Mouse (Mus musculus): ENCODE data around the gene Cenpa.
"Not testable (repeated sequence)": the region's sequence is repeated elsewhere in the genome, so short reads cannot be mapped to it uniquely, and the experiment has no call there.

Gene Cenpa

DNA sequence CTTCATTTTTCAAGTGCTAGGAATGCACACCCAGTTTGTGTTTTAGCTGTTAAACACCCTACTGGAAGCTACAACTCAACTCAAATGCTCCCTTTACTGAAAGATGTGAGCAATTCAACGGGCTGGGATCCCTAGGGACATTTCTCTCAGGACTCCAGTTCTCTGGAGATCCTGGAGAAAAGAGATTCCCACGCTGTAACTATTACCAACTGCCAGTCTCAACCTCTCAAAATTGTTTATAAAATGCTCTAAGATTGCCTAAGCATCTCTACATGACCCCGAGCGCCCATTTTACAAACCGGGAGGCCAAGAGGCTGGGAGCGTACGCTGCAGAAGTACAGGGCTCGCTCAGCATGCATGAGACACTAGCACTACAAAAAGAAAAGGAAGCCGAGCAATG, 19.2 kb upstream of the Cenpa start:
- no peak for DNase-seq

DNA sequence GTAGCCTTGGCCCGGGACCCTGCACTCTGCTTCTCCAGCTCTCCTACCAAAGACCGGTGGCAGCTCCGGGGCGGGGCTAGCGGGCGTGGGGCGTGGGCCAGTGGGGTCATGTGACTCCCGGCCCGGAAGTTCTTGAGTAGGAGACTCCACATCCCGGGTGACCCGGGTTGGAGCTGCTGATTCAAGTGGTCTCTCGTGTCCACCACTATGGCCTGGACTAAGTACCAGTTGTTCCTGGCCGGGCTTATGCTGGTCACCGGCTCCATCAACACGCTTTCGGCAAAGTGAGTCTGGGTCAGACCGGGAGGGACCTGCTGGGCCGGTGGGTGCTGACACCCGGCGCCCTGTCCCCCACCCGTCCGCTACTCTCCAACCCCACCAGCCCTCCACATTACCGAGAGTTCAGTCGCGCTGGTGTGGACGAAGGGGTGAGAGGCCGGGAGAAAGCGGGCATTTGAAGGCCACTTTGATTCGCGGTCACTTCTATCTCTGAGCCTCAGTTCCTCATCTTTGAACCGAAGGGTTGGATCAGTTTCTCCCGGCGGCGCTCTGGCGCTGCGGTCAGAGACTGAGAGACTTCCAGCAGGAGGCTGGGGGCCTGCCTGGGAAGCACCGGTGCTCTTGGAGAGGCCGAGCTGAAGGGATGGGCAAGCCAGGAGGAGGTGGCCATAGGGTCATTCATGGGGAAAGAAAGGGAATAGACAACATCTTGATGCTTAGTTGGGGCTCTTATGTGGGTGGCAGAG, 18.6 kb upstream of the Cenpa start, which contains the start of gene Slc35f6:
Gene Slc35f6, plus strand, starts transcription at position 119 of the 746 bp plus-strand sequence.
- DNase-seq, result peak; percentile 96 to 97

DNA sequence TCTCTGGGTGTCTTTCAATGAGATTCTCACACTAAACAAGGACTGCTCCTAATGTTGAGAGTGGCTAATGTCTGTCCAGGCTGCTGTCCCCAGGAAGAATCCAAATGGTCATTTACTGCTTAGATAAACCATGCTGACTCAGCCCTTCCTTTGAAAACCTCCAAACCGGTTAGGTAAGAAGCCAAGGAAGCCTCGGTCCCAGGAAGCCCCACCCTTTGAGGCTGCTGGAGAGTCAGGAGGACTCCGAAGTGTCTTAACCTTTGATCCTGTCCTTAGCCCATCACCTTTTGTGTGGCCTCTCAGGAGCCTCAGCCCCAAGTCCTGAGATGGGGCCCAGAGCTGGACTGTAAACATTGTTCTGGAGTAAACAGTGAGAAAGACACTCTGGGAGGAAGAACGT, 17.0 kb upstream of the Cenpa start:
- no peak for DNase-seq

DNA sequence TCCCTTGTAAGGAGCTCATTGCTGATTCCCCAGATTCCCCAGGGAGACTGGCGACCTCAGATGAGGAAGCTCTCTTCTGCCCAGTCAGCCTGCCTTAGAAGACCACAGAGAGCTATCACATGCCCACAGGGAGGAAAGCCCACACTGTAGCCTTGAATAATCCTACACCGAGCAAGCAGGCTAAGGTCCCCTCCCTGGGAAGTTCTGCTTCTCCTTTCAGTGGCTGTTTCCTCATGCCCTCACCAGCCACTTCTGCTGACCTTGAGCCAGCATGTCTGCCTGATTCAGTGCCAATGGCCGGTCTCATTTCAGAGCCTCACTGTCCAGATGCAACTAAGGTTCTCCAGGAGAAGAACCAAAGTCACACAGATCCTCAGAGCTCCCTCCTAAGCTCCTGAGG, 15.8 kb upstream of the Cenpa start:
- DNase-seq, result no peak

DNA sequence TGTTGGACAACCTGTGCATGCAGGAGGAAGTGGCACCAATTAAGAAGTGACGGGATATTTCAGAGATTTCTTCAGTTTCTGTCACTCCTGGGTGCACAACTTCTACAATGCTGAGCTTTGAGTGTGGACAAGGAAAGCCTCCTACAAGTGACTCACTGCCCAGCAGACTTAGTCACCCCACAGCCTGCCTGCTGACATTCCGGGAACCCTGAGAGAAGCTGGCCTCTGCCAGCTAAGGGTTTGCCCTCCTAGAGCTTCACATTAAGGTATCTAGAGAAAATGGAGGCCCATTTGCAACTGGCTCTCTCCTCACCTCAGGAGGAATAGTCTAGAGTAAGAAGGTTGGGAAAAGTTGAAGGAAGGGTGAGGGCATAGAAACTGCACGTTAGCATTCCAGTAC, 15.0 kb upstream of the Cenpa start:
- DNase-seq, result no peak

DNA sequence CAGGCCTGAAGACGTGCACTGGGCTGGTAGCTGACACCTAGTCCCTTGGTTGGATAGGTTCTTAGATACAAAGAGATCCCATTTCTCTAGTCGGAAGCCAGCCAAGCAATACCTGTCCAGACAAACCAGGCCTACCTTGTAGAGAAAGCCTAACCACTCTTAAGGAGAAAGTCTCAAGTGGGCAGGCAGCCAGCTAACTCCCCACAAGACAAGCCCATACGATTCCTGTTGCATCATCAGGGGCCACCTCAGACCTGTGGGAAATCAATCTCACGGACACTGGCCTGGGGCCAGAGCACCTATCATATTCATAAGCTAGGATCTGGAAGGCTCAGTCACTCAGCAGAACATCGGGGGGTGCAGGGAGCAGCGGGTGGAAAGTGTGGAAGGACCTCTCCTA, 13.3 kb upstream of the Cenpa start:
- DNase-seq, result no peak

DNA sequence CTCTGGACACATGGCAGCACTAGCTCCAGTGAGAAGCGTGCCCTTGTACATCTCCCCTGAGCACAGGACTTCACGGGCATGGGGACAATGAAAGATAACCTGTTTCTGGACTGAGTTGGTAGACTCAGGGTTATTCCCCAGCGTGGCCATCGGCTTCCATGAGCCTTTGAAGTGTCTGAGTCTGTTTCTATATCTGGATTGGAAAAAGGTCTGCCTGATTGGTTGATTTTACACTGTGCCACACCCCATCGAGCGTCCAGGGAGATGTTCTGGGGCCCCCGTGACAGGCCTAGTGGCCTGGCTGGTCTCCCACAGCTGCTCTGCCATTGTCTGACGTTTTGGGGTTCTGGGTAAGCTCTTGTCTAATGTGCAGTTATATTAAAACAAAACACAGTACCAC, 11.5 kb upstream of the Cenpa start:
- DNase-seq, result no peak

DNA sequence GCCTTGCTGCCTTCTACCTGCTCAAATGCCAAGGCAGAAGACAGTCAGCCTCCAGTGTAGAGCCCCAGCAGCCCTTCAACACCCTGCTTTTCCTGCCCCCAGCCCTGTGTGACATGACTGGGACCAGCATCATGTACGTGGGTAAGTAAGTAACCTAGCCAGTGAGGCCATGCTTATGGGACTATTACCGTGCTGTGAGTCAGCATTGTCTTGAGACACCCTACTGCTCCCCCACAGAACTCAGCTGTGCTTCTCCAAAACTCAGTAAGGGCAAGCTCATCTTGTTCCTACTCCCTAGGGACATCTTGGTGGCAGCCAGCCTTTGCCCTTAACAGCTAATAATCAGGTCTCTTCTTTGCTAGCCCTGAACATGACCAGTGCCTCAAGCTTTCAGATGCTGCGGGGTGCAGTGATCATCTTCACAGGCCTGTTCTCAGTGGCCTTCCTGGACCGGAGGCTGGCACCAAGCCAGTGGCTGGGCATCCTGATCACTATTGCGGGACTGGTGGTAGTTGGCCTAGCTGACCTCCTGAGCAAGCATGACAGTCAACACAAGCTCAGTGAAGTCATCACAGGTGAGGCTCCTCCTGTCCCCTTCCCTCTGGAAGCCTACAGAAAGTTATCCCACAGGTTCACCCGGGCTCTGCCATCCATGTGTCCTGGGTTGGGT, 10.9 kb upstream of the Cenpa start:
- DNase-seq, result no peak

DNA sequence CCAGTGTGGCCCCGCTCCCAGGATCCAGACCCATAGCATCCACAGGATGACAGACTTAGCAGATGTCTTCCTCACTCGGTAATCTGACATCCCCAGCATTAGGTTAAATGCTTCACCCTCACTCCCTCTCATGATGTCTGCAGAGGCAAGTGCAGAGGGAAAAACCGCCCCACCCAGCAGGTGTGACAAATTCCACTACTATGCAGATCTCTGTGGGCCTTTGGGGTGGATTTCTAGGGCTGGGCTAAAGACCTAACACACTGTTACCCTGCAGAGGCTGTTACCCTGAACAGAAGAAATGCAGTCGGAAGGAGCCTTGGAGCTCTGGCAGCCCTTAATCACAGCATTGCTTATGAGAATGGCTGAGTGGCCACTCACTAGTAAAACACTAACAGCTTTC, 7.5 kb upstream of the Cenpa start:
- no peak for DNase-seq

DNA sequence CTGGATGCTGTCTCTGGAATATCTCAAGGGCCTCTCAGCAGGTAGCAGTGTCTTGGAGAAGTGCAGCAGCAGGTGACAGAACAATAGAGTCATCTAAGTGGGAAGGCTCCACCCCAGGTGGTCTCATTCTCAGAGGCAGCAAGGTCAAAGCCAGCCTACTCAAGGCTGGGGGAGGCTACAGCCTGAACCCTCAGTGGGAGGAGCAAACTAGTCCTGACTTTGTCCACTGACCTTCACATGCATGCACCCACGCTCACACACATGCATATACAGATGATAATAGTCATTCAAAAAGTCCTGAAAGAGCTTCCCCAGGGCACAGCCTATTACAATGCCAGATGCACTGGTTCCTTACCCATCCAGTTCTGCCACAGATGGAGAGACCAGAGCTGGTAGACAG, 6.3 kb upstream of the Cenpa start:
- DNase-seq, result no peak

DNA sequence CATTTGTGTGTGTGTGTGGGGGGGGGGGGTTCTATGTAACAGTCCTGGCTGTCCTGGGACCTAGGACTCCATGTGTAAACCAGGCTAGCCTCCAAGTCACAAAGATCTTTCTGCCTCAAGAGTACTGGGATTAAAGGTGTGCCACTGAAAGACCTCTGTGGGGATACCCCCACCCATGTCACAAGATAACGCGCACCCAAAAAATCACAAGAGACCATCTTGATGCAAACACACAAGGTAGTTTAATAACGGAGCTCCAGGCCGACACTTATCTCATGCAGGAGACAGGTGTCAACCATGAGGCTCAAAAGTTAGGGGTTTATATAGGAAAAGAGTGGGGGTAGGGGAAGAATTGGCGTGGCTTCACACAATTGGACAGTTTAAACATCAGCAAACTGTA, 5.8 kb upstream of the Cenpa start:
- no peak for DNase-seq

DNA sequence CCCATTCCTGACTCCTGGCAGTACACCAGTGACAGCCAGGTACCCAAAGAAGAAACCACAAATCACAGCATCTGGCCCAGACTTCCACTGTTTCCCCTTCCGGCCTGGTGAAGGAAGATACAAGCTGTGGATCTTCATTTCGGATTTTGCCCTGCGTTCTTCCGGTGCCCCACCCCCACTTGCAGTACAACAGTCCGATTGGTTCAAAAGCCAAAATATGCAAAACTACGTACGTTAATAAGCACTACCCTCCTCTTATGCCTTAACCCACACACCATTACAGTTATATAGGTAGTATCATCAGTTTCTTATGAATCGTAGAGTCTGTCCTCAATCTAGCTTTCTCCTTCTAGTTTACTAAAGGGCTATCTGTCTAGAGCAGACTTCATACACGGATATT, 1.2 kb upstream of the Cenpa start:
- no peak for DNase-seq

DNA sequence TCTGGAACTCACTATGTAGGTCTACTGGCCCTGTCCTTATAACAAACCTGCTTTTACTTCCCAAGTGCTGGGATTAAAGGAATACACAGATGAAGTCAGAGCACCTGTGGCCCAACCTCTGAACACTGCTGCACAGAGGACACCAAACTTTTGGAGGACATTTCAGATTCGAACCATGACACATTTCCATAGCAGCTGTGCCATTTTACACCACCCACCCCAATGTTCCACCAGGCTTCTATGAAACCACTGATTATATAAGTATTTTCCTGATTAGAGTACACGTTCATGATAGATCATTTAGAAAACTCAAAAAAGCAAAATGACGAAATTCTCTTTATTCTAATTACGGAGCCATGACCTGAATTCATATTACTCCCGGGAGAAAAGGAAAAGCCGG, 609 bp upstream of the Cenpa start:
- no peak for DNase-seq

DNA sequence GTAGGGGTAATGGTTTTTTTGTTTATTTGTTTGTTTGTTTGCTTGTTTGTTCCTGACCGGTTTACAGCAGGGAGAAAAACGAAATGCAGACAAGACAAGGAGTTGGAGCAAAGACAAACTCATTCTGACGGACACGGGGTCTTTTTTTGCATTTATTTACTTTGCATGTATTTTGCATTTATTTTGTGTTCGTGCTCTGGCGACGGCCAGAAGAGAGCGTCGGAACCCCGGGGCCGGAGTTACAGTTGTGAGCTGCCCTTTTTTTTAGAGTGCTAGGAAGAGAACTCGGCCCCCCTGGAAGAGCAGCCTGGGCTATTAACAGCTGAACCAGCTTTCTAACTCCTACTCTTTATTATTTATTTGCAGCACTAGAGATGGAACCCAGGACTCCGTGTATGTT, 638 bp downstream of the Cenpa start:
- no peak for DNase-seq

DNA sequence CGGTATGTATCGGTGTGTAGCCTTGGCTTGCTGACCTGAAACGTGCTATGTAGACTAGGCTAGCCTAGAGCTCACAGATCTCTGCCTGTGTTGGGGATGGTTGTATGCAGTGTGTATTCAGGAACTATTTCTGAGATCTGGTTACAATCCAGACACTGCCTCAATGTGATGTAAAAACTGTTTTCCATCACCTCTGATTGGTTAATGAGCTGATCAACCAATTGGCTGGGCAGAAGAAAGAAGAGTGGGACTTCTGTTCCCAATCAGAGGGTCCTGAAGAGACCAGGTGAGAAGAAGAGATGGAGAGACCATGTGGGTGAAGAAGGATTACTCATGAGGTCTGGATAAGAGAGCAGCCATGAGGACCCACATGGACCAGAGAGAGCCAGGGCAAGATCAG, 1.1 kb downstream of the Cenpa start:
- DNase-seq, result no peak

DNA sequence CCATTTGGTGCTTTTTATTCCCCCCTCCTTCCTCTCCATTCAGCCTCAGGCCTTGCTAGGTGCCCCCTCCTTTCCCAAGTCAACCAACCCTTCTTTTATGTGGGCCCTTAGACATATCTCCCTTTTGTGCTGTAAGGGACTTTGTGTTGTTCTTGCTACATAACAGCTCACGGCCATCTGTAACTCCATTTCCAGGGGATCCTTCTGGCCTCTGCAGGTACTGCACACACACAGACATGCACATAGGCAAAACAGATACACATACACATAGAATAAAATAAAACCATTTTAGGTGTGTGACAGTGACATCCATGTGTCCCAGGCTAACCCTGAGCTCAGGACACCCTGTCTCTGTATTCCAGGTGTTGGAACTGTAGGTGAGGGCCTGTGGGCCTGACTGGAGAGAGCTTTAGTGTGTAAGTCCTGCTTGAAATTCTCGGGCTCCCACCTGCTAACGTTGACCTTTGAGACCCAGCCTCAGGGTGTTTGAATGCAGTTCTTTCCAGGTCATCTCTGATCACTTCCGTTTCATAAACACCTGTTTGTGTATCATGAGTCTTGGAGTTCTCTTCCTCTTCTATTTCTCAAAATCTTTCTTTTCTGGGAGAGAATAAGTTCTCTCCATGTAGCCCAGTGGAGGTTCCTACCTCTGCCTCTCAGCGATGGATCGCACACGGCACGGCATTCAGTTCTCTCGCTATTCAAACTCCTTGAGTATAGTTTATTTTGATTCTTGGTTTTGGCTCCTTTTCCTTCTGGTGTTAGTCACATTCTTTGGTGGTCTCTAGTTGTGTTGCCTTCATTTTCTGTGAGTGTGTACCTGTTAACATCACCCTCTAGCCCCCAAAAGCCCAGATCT, 2.3 kb downstream of the Cenpa start:
- no peak for DNase-seq

DNA sequence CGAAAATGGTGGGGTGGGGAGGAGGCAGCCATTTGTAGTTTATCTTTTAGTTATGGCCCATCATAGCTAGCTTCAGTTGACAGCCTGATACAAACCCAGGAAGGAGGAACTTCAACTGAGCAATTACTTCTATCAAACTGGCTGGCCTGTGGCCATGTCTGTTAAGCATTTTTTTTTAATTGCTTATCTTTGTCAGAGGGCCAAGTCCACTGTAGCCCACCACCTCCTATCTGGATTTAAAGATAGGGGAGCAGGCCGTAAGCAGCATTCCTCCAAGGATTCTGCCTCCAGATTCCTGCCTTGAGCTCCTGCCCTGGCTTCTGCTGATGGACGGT, 2.9 kb downstream of the Cenpa start:
- DNase-seq, result no peak

DNA sequence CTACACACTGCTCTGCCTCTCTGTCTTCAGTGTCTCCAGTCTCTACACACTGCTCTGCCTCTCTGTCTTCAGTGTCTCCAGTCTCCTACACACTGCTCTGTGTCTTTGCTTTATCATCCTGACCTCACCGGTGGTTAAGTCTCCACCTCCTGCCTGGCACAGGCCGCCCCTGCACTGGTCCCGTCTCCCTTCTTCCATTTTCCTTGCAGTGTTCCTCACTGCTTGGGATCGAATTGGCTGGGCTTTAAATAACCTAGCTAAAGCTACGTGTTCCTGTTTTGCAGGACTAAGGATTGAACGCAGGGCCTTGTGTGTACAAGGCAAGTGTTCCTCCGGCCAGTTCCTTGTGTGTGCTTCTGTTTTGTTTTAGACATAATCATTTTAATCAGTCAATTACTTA, 3.5 kb downstream of the Cenpa start:
- no peak for DNase-seq

DNA sequence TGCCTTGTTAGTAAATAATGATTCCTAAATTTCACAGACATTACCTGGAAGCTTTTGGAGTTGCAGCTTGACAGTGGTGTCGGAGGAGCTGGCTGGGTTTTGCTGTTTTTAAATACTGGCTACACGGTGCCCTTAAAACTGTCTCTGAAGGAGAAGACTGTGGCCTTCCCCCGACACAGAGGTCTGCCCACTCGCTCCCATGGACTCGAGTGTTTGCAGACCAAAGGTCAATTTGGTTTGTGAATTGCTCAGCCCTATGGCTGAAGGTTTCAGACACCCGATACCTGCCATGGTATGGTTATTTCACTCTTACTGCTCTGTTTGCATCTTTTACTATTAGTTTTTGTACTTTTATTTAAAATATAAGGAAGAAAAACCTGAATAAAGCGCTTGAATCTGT, 7.4 kb downstream of the Cenpa start:
- DNase-seq, result no peak

DNA sequence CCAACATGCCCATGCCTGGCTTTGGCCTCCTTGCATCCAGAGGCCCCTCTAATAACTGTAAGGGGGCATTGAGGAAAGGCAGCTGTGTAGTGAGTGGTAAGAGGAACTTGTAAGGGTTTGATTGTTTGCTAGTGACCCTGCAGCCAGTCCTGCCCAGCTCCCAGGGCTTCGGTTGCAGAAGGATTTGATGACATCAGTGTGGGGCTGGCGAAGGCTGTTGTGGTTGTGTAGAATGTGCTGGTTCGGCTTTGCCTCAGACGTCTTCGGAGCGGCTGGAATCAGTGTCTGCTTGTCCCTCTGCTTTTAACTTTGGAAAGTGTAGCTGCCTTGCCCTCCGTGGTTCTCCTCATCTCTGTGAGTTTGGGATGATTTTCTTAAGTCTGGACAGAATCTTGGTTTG, 10.2 kb downstream of the Cenpa start:
- DNase-seq, result no peak

DNA sequence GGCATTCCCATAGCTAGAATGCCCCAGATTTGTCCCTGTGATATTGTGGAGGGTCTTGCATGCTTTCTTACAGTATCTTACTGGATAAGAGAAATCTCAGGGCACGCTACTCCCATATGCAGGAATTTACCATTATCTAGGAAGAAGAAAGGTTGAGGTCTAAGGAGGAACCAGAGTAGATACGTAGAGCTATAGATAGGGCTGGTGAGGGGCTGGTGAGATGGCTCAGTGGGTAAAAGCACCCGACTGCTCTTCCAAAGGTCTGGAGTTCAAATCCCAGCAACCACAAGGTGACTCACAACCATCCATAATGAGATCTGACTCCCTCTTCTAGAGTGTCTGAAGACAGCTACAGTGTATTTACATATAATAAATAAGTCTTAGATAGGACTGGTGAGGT, 11.5 kb downstream of the Cenpa start:
- DNase-seq, result not testable (repeated sequence)

DNA sequence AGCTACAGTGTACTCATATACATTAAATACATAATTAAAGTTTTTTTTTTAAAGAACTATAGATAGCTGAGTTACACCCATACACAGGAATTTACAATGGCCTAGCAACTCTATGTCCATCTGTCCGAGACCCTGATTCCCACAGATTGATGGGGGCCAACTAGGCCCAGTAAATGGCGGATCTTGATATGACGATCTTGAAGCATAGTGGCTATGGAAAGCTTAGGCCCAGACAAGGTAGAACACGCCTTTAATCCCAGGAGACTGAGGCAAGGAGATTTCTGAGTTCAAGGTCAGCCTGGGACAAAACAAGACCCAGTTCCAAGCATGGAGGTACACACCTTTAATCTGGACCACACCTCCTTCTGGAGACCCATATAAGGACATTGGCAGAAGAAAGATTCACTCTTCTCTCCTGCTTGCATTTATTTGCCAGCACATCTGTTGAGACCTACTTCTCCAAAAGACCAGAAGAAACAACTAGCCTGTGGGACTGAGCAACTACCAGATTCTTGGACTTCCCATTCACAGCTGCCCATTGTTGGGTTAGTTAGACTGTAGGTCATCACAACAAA, 12.2 kb downstream of the Cenpa start:
- DNase-seq, result no peak

DNA sequence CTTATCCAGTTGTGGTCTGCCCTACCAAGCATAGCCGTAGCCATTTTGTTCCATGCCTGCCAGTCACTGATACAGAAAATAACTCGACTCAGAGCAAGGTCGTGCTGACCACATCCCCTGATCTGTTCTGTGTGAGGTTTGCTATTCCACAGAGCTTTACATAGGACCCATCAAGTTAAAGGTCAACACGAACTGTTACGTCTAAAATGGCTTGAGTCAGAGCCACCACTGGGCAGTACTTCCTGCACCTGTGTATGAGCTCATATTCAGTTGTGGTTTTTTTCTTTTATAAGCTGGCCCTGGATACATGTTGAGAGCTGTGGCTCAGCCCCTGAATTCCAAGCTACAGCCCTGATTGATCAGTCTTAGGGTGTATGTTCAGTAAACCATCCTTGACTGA, 13.0 kb downstream of the Cenpa start:
- no peak for DNase-seq

DNA sequence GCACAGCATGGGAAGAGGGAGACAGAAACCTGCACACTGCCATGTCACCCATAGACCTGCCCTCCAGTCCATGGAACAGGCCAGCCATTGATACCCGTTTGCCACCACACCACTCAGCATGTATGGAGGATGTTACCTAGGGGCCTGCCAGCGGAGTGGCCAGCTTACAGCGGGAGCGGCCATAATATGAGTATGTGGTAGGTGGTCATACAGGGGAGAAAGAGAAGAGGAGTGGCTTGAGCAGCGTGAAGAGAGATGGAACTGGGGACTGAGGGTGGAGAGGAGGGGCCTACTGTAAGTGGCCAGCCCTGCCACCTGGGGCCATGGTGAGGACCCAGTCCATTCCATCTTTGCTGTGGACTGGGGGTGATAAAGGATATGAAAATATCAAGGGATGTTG, 15.4 kb downstream of the Cenpa start:
- no peak for DNase-seq
